Mouse (Mus musculus): ENCODE measurements at regions not wholly inside any gene's neighbourhood (a gene's known extent, or its start where the extent isn't known, plus 50 kb on each side); places are given as distances from the start of the nearest gene placed in this dataset.

- no peak for TF ChIP-seq CTCF (IDR thresholded peaks at IDR 0.05; ENCODE audit: borderline replicate concordance, insufficient read depth, low read depth, low read length)
- no peak for TF ChIP-seq POLR2A (IDR thresholded peaks at IDR 0.05; ENCODE audit: borderline replicate concordance, insufficient read depth, low read length)
These were observed 519.7 kb downstream of the Ebf1 start for GRCm38 (mm10) chr11:45136781-45137180.

Measured in cerebellum, adult 2 months (tissue).